Comparison of ENCODE assay signal across 7 mouse cellular contexts in the genomic region with DNA sequence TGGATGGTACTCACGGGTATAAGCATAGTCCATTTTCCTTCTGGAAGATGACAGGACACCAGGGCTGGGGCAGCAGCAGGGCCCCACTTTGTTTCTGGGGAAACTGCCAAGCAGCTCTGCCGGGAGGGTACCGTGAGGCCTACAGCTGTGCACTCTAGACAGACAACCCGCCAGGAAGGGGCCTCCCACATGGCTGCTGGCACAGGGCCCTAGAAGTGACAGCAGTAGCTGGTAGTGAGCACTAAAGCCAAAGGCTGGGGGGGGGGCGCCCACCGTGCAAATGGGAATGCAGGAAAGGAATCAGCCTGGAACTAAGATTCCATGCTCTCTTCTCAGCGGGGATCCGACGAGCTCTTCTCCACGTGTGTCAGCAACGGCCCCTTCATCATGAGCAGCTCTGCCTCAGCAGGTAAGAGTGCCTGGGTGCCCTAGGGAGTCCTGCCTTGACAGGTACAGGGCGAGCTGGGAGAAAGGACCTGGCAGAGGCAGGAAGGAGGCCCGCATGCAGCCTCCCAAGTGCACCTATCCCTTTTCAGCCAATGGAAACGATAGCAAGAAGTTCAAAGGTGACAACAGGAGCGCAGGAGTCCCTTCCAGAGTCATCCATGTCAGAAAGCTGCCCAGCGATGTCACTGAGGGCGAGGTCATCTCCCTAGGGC. TPM values are rescaled to one million over a fixed set of nuclear protein-coding genes. Genes with fewer than 3 reads are reported as not detected.
DNase-seq lines count a peak whose midpoint lies in the region; ATAC-seq and TF ChIP-seq lines count a peak whose summit lies in the region.

No protein-coding gene starts in this region.

- H3K4me1 ChIP-seq in G1E (ENCODE audit: insufficient read depth, low read depth, low read length), result peaks cover 75% of the 10 kb centered on the region
- peaks cover 50% of the 10 kb centered on the region for H3K4me1 ChIP-seq in forebrain, embryonic 15.5 days
- H3K4me1 ChIP-seq in hindbrain, postnatal 0 days (ENCODE audit: insufficient read depth, low read length), result peaks cover 33% of the 10 kb centered on the region
- peaks cover 36% of the 10 kb centered on the region for H3K4me1 ChIP-seq in midbrain, embryonic 12.5 days

- peak overlapping the region; percentile 91 for H3K4me2 ChIP-seq in forebrain, embryonic 15.5 days (replicated peaks)
- H3K4me2 ChIP-seq in hindbrain, postnatal 0 days (ENCODE audit: low read depth, low read length), result peak overlapping the region; percentile 98
- H3K4me2 ChIP-seq in midbrain, embryonic 12.5 days (replicated peaks), result peak overlapping the region; percentile 100

- intact Hi-C loops in left cerebral cortex, postnatal 10 days (cut with DNase I), result no loop called here

- TF ChIP-seq CTCF in G1E (IDR thresholded peaks at IDR 0.05; ENCODE audit: low read depth, low read length), result no peak
- TF ChIP-seq CTCF in hindbrain, postnatal 0 days (IDR thresholded peaks at IDR 0.05; ENCODE audit: low read depth), result no peak

- H3K9ac ChIP-seq in forebrain, embryonic 15.5 days (replicated peaks), result peak overlapping the region; percentile 98; the same call in 1 of the 2 replicates
- no peak overlapping the region; the same call in 1 of the 2 replicates for H3K9ac ChIP-seq in hindbrain, postnatal 0 days (replicated peaks; ENCODE audit: low read length)
- peak overlapping the region; percentile 98; the same call in 1 of the 2 replicates for H3K9ac ChIP-seq in midbrain, embryonic 12.5 days (replicated peaks)

- DNase-seq in G1E (ENCODE audit: low spot score) (no peak), adipocyte (ENCODE audit: low spot score) (peak; percentile 87)
- peak; percentile 84 for DNase-seq in hindbrain, postnatal 0 days (ENCODE audit: low spot score)
- peak; percentile 80 to 90 for DNase-seq in left cerebral cortex, postnatal 10 days (ENCODE audit: extremely low spot score in 1 of 2, low spot score in 2 of 2)

- H3K9me3 ChIP-seq in G1E (replicated peaks), result no peaks in the 10 kb centered on the region
- H3K9me3 ChIP-seq in forebrain, embryonic 15.5 days, result no peaks in the 10 kb centered on the region
- H3K9me3 ChIP-seq in hindbrain, postnatal 0 days (ENCODE audit: low read length), result no peaks in the 10 kb centered on the region
- no peaks in the 10 kb centered on the region for H3K9me3 ChIP-seq in midbrain, embryonic 12.5 days

- WGBS in forebrain, embryonic 15.5 days, result 46% methylated on average over 17 of the region's 17 CpGs
- 29% methylated on average over 17 of the region's 17 CpGs for WGBS in hindbrain, postnatal 0 days
- WGBS in midbrain, embryonic 12.5 days, result 66% methylated on average over 17 of the region's 17 CpGs

- peaks cover 85% of the 10 kb centered on the region for H3K36me3 ChIP-seq in G1E (replicated peaks)
- H3K36me3 ChIP-seq in forebrain, embryonic 15.5 days, result peaks cover 49% of the 10 kb centered on the region
- peaks cover 40% of the 10 kb centered on the region for H3K36me3 ChIP-seq in hindbrain, postnatal 0 days (ENCODE audit: insufficient read depth, low read length)
- peaks cover 68% of the 10 kb centered on the region for H3K36me3 ChIP-seq in midbrain, embryonic 12.5 days

- peak overlapping the region; percentile 93; the same call in 1 of the 2 replicates for H3K4me3 ChIP-seq in G1E (ENCODE audit: low read depth, low read length)
- H3K4me3 ChIP-seq in forebrain, embryonic 15.5 days, result peak overlapping the region; percentile 99
- H3K4me3 ChIP-seq in hindbrain, postnatal 0 days (ENCODE audit: low read length), result no peak overlapping the region
- peak overlapping the region; percentile 3; the same call in 1 of the 2 replicates for H3K4me3 ChIP-seq in midbrain, embryonic 12.5 days

- no peaks in the 10 kb centered on the region for H3K27me3 ChIP-seq in G1E (ENCODE audit: insufficient read depth, low read length)
- H3K27me3 ChIP-seq in forebrain, embryonic 15.5 days, result no peaks in the 10 kb centered on the region
- H3K27me3 ChIP-seq in hindbrain, postnatal 0 days (ENCODE audit: insufficient read depth, low read length), result no peaks in the 10 kb centered on the region
- no peaks in the 10 kb centered on the region for H3K27me3 ChIP-seq in midbrain, embryonic 12.5 days

- no peak for ATAC-seq in G1E (ENCODE audit: extremely low read depth, insufficient number of reproducible peaks, low FRiP score, poor library complexity, severe bottlenecking)
- ATAC-seq in forebrain, embryonic 15.5 days (replicated peaks), result 0 out of 2 replicates have a peak, but pooled peaks have one; percentile 7
- ATAC-seq in hindbrain, postnatal 0 days, result no peak
- no peak for ATAC-seq in midbrain, embryonic 12.5 days (ENCODE audit: low FRiP score, low read depth)
- no peak for ATAC-seq in activated CD4-positive, CD25-positive, alpha-beta regulatory T cell, adult 4 months

- peak overlapping the region; percentile 100 for H3K27ac ChIP-seq in forebrain, embryonic 15.5 days (replicated peaks)
- 0 out of 2 replicates have a peak overlapping the region, but pooled peaks have one; percentile 9 for H3K27ac ChIP-seq in hindbrain, postnatal 0 days
- H3K27ac ChIP-seq in midbrain, embryonic 12.5 days (replicated peaks), result peak overlapping the region; percentile 46; the same call in 1 of the 2 replicates

RNA-seq across cellular contexts. Expression of a gene that starts 4.3 kb away (rescaled TPM):
- total RNA-seq in G1E (2014; fragmentation: Nextera tagmentation) (333 and 387 TPM in 2 replicates), G1E (2017) (168 and 190 TPM in 2 replicates)
- 1,117 and 1,292 TPM in 2 replicates for polyA plus RNA-seq in G1E (2012)
- 108 and 120 TPM in 2 replicates for polyA plus RNA-seq in forebrain, embryonic 15.5 days (2015; fragmentation: Nextera tagmentation; extraction: Ambion mirVana)
- total RNA-seq in hindbrain, postnatal 0 days (2014; rRNA removed), result 166 and 173 TPM in 2 replicates
- polyA plus RNA-seq in hindbrain, postnatal 0 days (2015; fragmentation: Nextera tagmentation; extraction: Ambion mirVana), result 58.9 and 65.5 TPM in 2 replicates
- total RNA-seq in left cerebral cortex, postnatal 10 days (2021), result 10 to 100 TPM; 58.2 to 62.2 TPM
- 202 TPM in 2 replicates for polyA plus RNA-seq in midbrain, embryonic 12.5 days (2016; fragmentation: Nextera tagmentation; extraction: Ambion mirVana)
- polyA plus RNA-seq in activated CD4-positive, CD25-positive, alpha-beta regulatory T cell, adult 4 months (2017; shearing (Covaris generic)), result 100 to 1,000 TPM in 1 of 2 experiments, 10 to 100 TPM in 1; 94.0 to 159 TPM

RNA-seq across cellular contexts. Expression of a gene that starts 15.7 kb away (rescaled TPM):
- total RNA-seq in G1E (2014; fragmentation: Nextera tagmentation) (not detected in 2 replicates), G1E (2017) (0.49 TPM in 1 of 2 replicates, not detected in the other)
- 2.0 and 2.1 TPM in 2 replicates for polyA plus RNA-seq in G1E (2012)
- 13.5 and 15.0 TPM in 2 replicates for polyA plus RNA-seq in forebrain, embryonic 15.5 days (2015; fragmentation: Nextera tagmentation; extraction: Ambion mirVana)
- 9.4 and 20.5 TPM in 2 replicates for total RNA-seq in hindbrain, postnatal 0 days (2014; rRNA removed)
- 11.6 and 11.8 TPM in 2 replicates for polyA plus RNA-seq in hindbrain, postnatal 0 days (2015; fragmentation: Nextera tagmentation; extraction: Ambion mirVana)
- total RNA-seq in left cerebral cortex, postnatal 10 days (2021), result 1 to 10 TPM; 4.5 to 5.2 TPM
- 14.3 and 16.7 TPM in 2 replicates for polyA plus RNA-seq in midbrain, embryonic 12.5 days (2016; fragmentation: Nextera tagmentation; extraction: Ambion mirVana)
- not detected for polyA plus RNA-seq in activated CD4-positive, CD25-positive, alpha-beta regulatory T cell, adult 4 months (2017; shearing (Covaris generic))

RNA-seq across cellular contexts. Expression of a gene that starts 15.9 kb away (rescaled TPM):
- total RNA-seq in G1E (2014; fragmentation: Nextera tagmentation) (not detected in 2 replicates), G1E (2017) (0.06 and 0.82 TPM in 2 replicates)
- 0.13 and 0.20 TPM in 2 replicates for polyA plus RNA-seq in G1E (2012)
- polyA plus RNA-seq in forebrain, embryonic 15.5 days (2015; fragmentation: Nextera tagmentation; extraction: Ambion mirVana), result 405 and 410 TPM in 2 replicates
- 487 and 541 TPM in 2 replicates for total RNA-seq in hindbrain, postnatal 0 days (2014; rRNA removed)
- polyA plus RNA-seq in hindbrain, postnatal 0 days (2015; fragmentation: Nextera tagmentation; extraction: Ambion mirVana), result 268 and 283 TPM in 2 replicates
- 100 to 1,000 TPM; 135 to 142 TPM for total RNA-seq in left cerebral cortex, postnatal 10 days (2021)
- polyA plus RNA-seq in midbrain, embryonic 12.5 days (2016; fragmentation: Nextera tagmentation; extraction: Ambion mirVana), result 296 and 302 TPM in 2 replicates
- polyA plus RNA-seq in activated CD4-positive, CD25-positive, alpha-beta regulatory T cell, adult 4 months (2017; shearing (Covaris generic)), result 1 to 10 TPM; 1.6 to 2.1 TPM

RNA-seq across cellular contexts. Expression of a gene that starts 27.5 kb away (rescaled TPM):
- total RNA-seq in G1E (2014; fragmentation: Nextera tagmentation) (not detected in 2 replicates), G1E (2017) (0.23 TPM in 1 of 2 replicates, not detected in the other)
- polyA plus RNA-seq in G1E (2012), result 0.72 and 1.1 TPM in 2 replicates
- 0.19 TPM in 1 of 2 replicates, not detected in the other for polyA plus RNA-seq in forebrain, embryonic 15.5 days (2015; fragmentation: Nextera tagmentation; extraction: Ambion mirVana)
- not detected in 2 replicates for total RNA-seq in hindbrain, postnatal 0 days (2014; rRNA removed)
- 0.24 TPM in 1 of 2 replicates, not detected in the other for polyA plus RNA-seq in hindbrain, postnatal 0 days (2015; fragmentation: Nextera tagmentation; extraction: Ambion mirVana)
- not detected for total RNA-seq in left cerebral cortex, postnatal 10 days (2021)
- polyA plus RNA-seq in midbrain, embryonic 12.5 days (2016; fragmentation: Nextera tagmentation; extraction: Ambion mirVana), result not detected in 2 replicates
- polyA plus RNA-seq in activated CD4-positive, CD25-positive, alpha-beta regulatory T cell, adult 4 months (2017; shearing (Covaris generic)), result not detected

RNA-seq across cellular contexts. Expression of a gene that starts 32.1 kb away (rescaled TPM):
- total RNA-seq in G1E (2014; fragmentation: Nextera tagmentation) (not detected in 2 replicates), G1E (2017) (not detected in 2 replicates)
- polyA plus RNA-seq in G1E (2012), result not detected in 2 replicates
- not detected in 2 replicates for polyA plus RNA-seq in forebrain, embryonic 15.5 days (2015; fragmentation: Nextera tagmentation; extraction: Ambion mirVana)
- total RNA-seq in hindbrain, postnatal 0 days (2014; rRNA removed), result not detected in 2 replicates
- polyA plus RNA-seq in hindbrain, postnatal 0 days (2015; fragmentation: Nextera tagmentation; extraction: Ambion mirVana), result not detected in 2 replicates
- not detected for total RNA-seq in left cerebral cortex, postnatal 10 days (2021)
- not detected in 2 replicates for polyA plus RNA-seq in midbrain, embryonic 12.5 days (2016; fragmentation: Nextera tagmentation; extraction: Ambion mirVana)
- polyA plus RNA-seq in activated CD4-positive, CD25-positive, alpha-beta regulatory T cell, adult 4 months (2017; shearing (Covaris generic)), result not detected

Comparison
In these comparisons a context has a peak if more than half of its experiments do, and no peak if none do; other contexts are left out.
1. H3K27ac ChIP-seq: peak in every context shown above with its lines; median percentile 100 in forebrain, embryonic 15.5 days; 46 in midbrain, embryonic 12.5 days; 9 in hindbrain, postnatal 0 days.
2. RNA of a gene that starts 15.9 kb away (polyA plus RNA-seq): 405 to 410 TPM in forebrain, embryonic 15.5 days, 296 to 302 TPM in midbrain, embryonic 12.5 days and 268 to 283 TPM in hindbrain, postnatal 0 days; 1.6 to 2.1 TPM in activated CD4-positive, CD25-positive, alpha-beta regulatory T cell, adult 4 months and 0.13 to 0.20 TPM in G1E; every median in the first group is over 10 times any median in the second.
3. Peak in every context shown above with its lines, with median percentiles within 50 percentile points of each other: H3K4me2 ChIP-seq.